8 mouse cellular contexts compared by ENCODE assay signal in genomic region chr13:53447609-53448008, GRCm38 (mm10). TPM values are rescaled to one million over a fixed set of nuclear protein-coding genes. Genes with fewer than 3 reads are reported as not detected.
DNase-seq lines count a peak whose midpoint lies in the region.

No protein-coding gene starts in this region.

- DNase-seq in heart, adult 11 months, result peak; percentile 24
- DNase-seq in heart, adult 9 months (ENCODE audit: low spot score in 2 of 2), result no peak
- peak; percentile 6 for DNase-seq in thymus, postnatal 0 days (ENCODE audit: low spot score)
- DNase-seq in thymus, postnatal 10 days (ENCODE audit: low spot score in 2 of 2), result no peak
- DNase-seq in kidney, postnatal 10 days, result peak; percentile 30
- DNase-seq in thymus, postnatal 4 days, result peak; percentile 42
- DNase-seq in left cerebral cortex, adult 8-10 months (ENCODE audit: low spot score in 2 of 2), result no peak
- DNase-seq in left cerebral cortex, postnatal 36 days (ENCODE audit: low spot score in 2 of 2), result no peak

- intact Hi-C loops in left cerebral cortex, postnatal 36 days (cut with DNase I), result no loop called here

RNA-seq across cellular contexts. Expression of gene Msx2, which starts 25.3 kb away (rescaled TPM):
- 0.07 TPM in 1 of 2 replicates, not detected in the other for polyA plus RNA-seq in thymus, postnatal 0 days (2015; fragmentation: Nextera tagmentation; extraction: Ambion mirVana)
- under 1 TPM in 3 of 4 experiments, not detected in 1; 0.25 to 0.34 (median 0.26) TPM for total RNA-seq in left cerebral cortex, adult 8-10 months (2022)
- under 1 TPM; 0.36 to 0.49 TPM for total RNA-seq in left cerebral cortex, postnatal 36 days (2021)

Comparison
In these comparisons a context has a peak if more than half of its experiments do, and no peak if none do; other contexts are left out.
1. DNase-seq: peak in heart, adult 11 months (single experiment), thymus, postnatal 0 days (single experiment), kidney, postnatal 10 days (single experiment) and thymus, postnatal 4 days (single experiment); none in heart, adult 9 months (0 of 2), thymus, postnatal 10 days (0 of 2), left cerebral cortex, adult 8-10 months (0 of 2) and left cerebral cortex, postnatal 36 days (0 of 2).